Comparison of ENCODE assay signal across 18 mouse cellular contexts in the genomic region with DNA sequence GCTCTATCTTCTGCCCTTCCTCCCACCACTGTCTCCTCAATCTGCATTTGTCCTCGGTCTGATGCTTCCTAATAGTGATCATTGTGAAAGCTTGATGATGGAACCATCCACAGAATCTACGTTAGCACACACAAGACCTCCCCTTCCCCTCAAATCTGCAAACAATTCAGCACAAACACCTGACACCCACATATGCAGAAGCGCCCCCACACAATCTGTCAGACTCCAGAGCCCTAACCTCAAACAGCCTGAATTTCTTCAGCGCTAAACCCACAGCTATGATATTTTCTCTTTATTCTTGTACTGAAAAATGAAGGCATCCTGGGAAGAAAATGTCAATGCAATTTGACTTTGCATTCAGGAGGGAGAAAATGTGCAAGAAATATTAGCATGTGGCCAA.
A peak's percentile ranks its signal among the peaks of the same experiment; 100 is the strongest.
DNase-seq lines count a peak whose midpoint lies in the region; ATAC-seq and TF ChIP-seq lines count a peak whose summit lies in the region.
"Had no signal": no experiment of that assay in that cellular context is flagged by ENCODE, and none has a peak within 500 bp of the region (broad histone marks: within the 10 kb centered on the region; RNA-seq: fewer than 3 reads in every experiment).

No protein-coding gene starts in this region.

- H3K9me3 ChIP-seq in forebrain, embryonic 12.5 days, result no peaks in the 10 kb centered on the region
- H3K9me3 ChIP-seq in forebrain, embryonic 14.5 days (replicated peaks; ENCODE audit: control insufficient read depth, low read length), result no peaks in the 10 kb centered on the region
- no peaks in the 10 kb centered on the region for H3K9me3 ChIP-seq in midbrain, embryonic 11.5 days (ENCODE audit: control insufficient read depth, low read length)
- H3K9me3 ChIP-seq in midbrain, embryonic 10.5 days (replicated peaks), result no peaks in the 10 kb centered on the region
- no peaks in the 10 kb centered on the region for H3K9me3 ChIP-seq in midbrain, postnatal 0 days (ENCODE audit: low read length)
- H3K9me3 ChIP-seq: heart, embryonic 10.5 days; hindbrain, embryonic 15.5 days; kidney, embryonic 15.5 days; limb, embryonic 10.5 days; liver, embryonic 15.5 days had no signal

- H3K27ac ChIP-seq in forebrain, embryonic 12.5 days, result peak overlapping the region; percentile 66; the same call in 1 of the 2 replicates
- no peak overlapping the region for H3K27ac ChIP-seq in forebrain, embryonic 14.5 days (ENCODE audit: low read depth, low read length)
- peak overlapping the region; percentile 41; the same call in 1 of the 2 replicates for H3K27ac ChIP-seq in midbrain, embryonic 11.5 days (ENCODE audit: low read depth, low read length)
- H3K27ac ChIP-seq in midbrain, embryonic 10.5 days (replicated peaks), result no peak overlapping the region
- 0 out of 2 replicates have a peak overlapping the region, but pooled peaks have one; percentile 12 for H3K27ac ChIP-seq in midbrain, postnatal 0 days (ENCODE audit: low read depth, low read length)
- H3K27ac ChIP-seq: heart, embryonic 10.5 days; hindbrain, embryonic 15.5 days; kidney, embryonic 15.5 days; limb, embryonic 10.5 days; liver, embryonic 15.5 days had no signal

- H3K4me2 ChIP-seq in forebrain, embryonic 12.5 days, result no peak overlapping the region
- H3K4me2 ChIP-seq in forebrain, embryonic 14.5 days (ENCODE audit: low read length), result no peak overlapping the region
- no peak overlapping the region for H3K4me2 ChIP-seq in midbrain, embryonic 11.5 days
- no peak overlapping the region for H3K4me2 ChIP-seq in midbrain, postnatal 0 days (ENCODE audit: low read depth, low read length, poor library complexity, severe bottlenecking)
- H3K4me2 ChIP-seq: hindbrain, embryonic 15.5 days; kidney, embryonic 15.5 days; liver, embryonic 15.5 days had no signal

- H3K27me3 ChIP-seq in forebrain, embryonic 12.5 days, result no peaks in the 10 kb centered on the region
- no peaks in the 10 kb centered on the region for H3K27me3 ChIP-seq in forebrain, embryonic 14.5 days (replicated peaks; ENCODE audit: control insufficient read depth, insufficient read depth, low read length)
- no peaks in the 10 kb centered on the region for H3K27me3 ChIP-seq in midbrain, embryonic 11.5 days (ENCODE audit: control insufficient read depth, insufficient read depth, low read length)
- H3K27me3 ChIP-seq in midbrain, embryonic 10.5 days (ENCODE audit: low read depth, poor library complexity, severe bottlenecking), result no peaks in the 10 kb centered on the region
- no peaks in the 10 kb centered on the region for H3K27me3 ChIP-seq in midbrain, postnatal 0 days (ENCODE audit: insufficient read depth, low read length)
- H3K27me3 ChIP-seq: hindbrain, embryonic 15.5 days; kidney, embryonic 15.5 days; liver, embryonic 15.5 days had no signal

- H3K36me3 ChIP-seq in forebrain, embryonic 12.5 days (replicated peaks), result no peaks in the 10 kb centered on the region
- H3K36me3 ChIP-seq in forebrain, embryonic 14.5 days (ENCODE audit: control insufficient read depth, insufficient read depth, low read length), result no peaks in the 10 kb centered on the region
- H3K36me3 ChIP-seq in midbrain, embryonic 11.5 days (ENCODE audit: control insufficient read depth, insufficient read depth, low read length), result no peaks in the 10 kb centered on the region
- H3K36me3 ChIP-seq in midbrain, embryonic 10.5 days, result 0 out of 2 replicates have a peak, but pooled peaks cover 6% of the 10 kb centered on the region
- H3K36me3 ChIP-seq in midbrain, postnatal 0 days (ENCODE audit: insufficient read depth, low read length), result no peaks in the 10 kb centered on the region; the same call in 1 of the 2 replicates
- H3K36me3 ChIP-seq: hindbrain, embryonic 15.5 days; limb, embryonic 10.5 days had no signal

- no peak overlapping the region for H3K4me3 ChIP-seq in forebrain, embryonic 12.5 days (replicated peaks)
- no peak overlapping the region for H3K4me3 ChIP-seq in forebrain, embryonic 14.5 days (ENCODE audit: low read depth, low read length)
- no peak overlapping the region for H3K4me3 ChIP-seq in midbrain, embryonic 11.5 days (ENCODE audit: low read depth, low read length)
- H3K4me3 ChIP-seq in midbrain, embryonic 10.5 days, result no peak overlapping the region
- no peak overlapping the region for H3K4me3 ChIP-seq in midbrain, postnatal 0 days (ENCODE audit: low read depth, low read length)
- H3K4me3 ChIP-seq: heart, embryonic 10.5 days; hindbrain, embryonic 15.5 days; kidney, embryonic 15.5 days; limb, embryonic 10.5 days; liver, embryonic 15.5 days had no signal

- TF ChIP-seq CTCF in midbrain, postnatal 0 days (IDR thresholded peaks at IDR 0.05), result no peak

- H3K4me1 ChIP-seq in forebrain, embryonic 12.5 days, result peaks cover 31% of the 10 kb centered on the region
- H3K4me1 ChIP-seq in forebrain, embryonic 14.5 days (ENCODE audit: control insufficient read depth, insufficient read depth, low read length), result peaks cover 14% of the 10 kb centered on the region
- H3K4me1 ChIP-seq in midbrain, embryonic 11.5 days (ENCODE audit: control insufficient read depth, insufficient read depth, low read length), result peaks cover 17% of the 10 kb centered on the region
- peaks cover 26% of the 10 kb centered on the region for H3K4me1 ChIP-seq in midbrain, embryonic 10.5 days
- H3K4me1 ChIP-seq in midbrain, postnatal 0 days (ENCODE audit: insufficient read depth, low read length), result peaks cover 18% of the 10 kb centered on the region; the same call in 1 of the 2 replicates

- no peak overlapping the region for H3K9ac ChIP-seq in forebrain, embryonic 12.5 days
- no peak overlapping the region for H3K9ac ChIP-seq in forebrain, embryonic 14.5 days (ENCODE audit: low read length)
- no peak overlapping the region for H3K9ac ChIP-seq in midbrain, embryonic 11.5 days (ENCODE audit: low read length)
- no peak overlapping the region for H3K9ac ChIP-seq in midbrain, postnatal 0 days (replicated peaks; ENCODE audit: low read length, poor library complexity, severe bottlenecking)
- H3K9ac ChIP-seq: hindbrain, embryonic 15.5 days; kidney, embryonic 15.5 days; liver, embryonic 15.5 days had no signal

- WGBS in forebrain, embryonic 12.5 days, result 81% methylated on average over 4 of the region's 4 CpGs
- 77% methylated on average over 4 of the region's 4 CpGs for WGBS in forebrain, embryonic 14.5 days
- 82% methylated on average over 4 of the region's 4 CpGs for WGBS in midbrain, embryonic 11.5 days
- 90% methylated on average over 4 of the region's 4 CpGs for WGBS in midbrain, embryonic 10.5 days
- WGBS in midbrain, postnatal 0 days, result 73% methylated on average over 4 of the region's 4 CpGs

- no peak for DNase-seq in forebrain, embryonic 14.5 days (ENCODE audit: low spot score)
- DNase-seq in midbrain, embryonic 11.5 days (ENCODE audit: low spot score, missing footprints), result no peak
- DNase-seq in midbrain, embryonic 10.5 days (ENCODE audit: low spot score), result no peak
- peak; percentile 55 to 69 for DNase-seq in layer of hippocampus, postnatal 36 days
- no peak for DNase-seq in midbrain, postnatal 0 days (ENCODE audit: low spot score)
- DNase-seq in embryo, embryonic 10 days (ENCODE audit: low spot score), result no peak
- no peak for DNase-seq in T-cell, adult 2 months (ENCODE audit: low spot score)
- DNase-seq: adrenal gland, postnatal 36 days; cerebellum, adult 11-12 months; embryo, embryonic 11 days; gastrocnemius, postnatal 10 days; lung, postnatal 36 days had no signal

- ATAC-seq in forebrain, embryonic 12.5 days (ENCODE audit: low FRiP score), result no peak
- no peak for ATAC-seq in forebrain, embryonic 14.5 days
- ATAC-seq in midbrain, embryonic 11.5 days (ENCODE audit: low FRiP score), result no peak
- no peak for ATAC-seq in midbrain, postnatal 0 days (ENCODE audit: low FRiP score)

Comparison
In these comparisons a context has a peak if more than half of its experiments do, and no peak if none do; other contexts are left out.
1. H3K27ac ChIP-seq: peak in forebrain, embryonic 12.5 days (single experiment), midbrain, embryonic 11.5 days (single experiment) and midbrain, postnatal 0 days (single experiment); none in forebrain, embryonic 14.5 days (single experiment) and midbrain, embryonic 10.5 days (single experiment).
2. DNase-seq: peak in layer of hippocampus, postnatal 36 days (2 of 2); none in forebrain, embryonic 14.5 days (single experiment), midbrain, embryonic 11.5 days (single experiment), midbrain, embryonic 10.5 days (single experiment), midbrain, postnatal 0 days (single experiment), embryo, embryonic 10 days (single experiment) and T-cell, adult 2 months (single experiment).